ENCODE assay signal across 15 mouse cellular contexts in the genomic region with DNA sequence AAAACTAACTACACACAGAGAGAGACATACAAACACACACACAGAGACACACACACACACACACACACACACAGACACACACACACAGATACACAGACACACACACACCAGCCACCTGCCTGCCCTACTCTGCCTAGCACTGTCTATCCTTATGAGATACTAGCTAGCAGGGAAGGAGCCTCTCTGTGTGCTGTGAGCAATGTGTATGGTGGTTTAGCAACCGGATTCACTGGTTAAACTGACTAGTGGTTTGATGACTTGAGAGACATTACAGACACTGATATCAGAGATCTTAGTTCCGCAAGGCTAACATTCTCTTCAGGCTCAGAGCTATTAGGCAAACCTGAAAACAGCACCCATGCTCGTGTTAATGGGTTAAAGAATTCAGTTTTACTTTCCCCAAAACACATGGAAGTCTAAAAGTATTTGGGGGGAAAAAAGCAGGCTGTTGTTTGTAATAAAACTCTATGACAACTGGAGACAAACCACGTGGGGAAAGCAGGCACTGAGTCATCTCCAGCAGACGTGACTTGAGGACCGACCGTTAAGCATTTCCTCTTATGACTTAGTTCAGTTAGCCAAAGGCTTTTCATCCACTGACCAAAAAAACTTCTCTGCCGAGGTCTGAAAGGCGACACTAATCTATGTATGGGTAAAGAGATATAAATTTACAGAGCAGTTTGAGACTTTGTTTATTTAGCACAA. TPM values are rescaled to one million over a fixed set of nuclear protein-coding genes. Genes with fewer than 3 reads are reported as not detected.
DNase-seq lines count a peak whose midpoint lies in the region; ATAC-seq lines count a peak whose summit lies in the region.
"Had no signal": no experiment of that assay in that cellular context is flagged by ENCODE, and none has a peak within 500 bp of the region (broad histone marks: within the 10 kb centered on the region; RNA-seq: fewer than 3 reads in every experiment).

No protein-coding gene starts in this region.

- peak; percentile 92 for ATAC-seq in granulocyte monocyte progenitor cell, adult 5-6 weeks (replicated peaks; ENCODE audit: poor library complexity, severe bottlenecking)
- ATAC-seq in monocyte, adult 5-6 weeks (replicated peaks; ENCODE audit: insufficient number of reproducible peaks, low FRiP score, low TSS enrichment, poor library complexity, severe bottlenecking) = peak; percentile 86
- ATAC-seq: forebrain, embryonic 14.5 days; inflammation-experienced regulatory T-cells, adult 6 months had no signal

- intact Hi-C loops in heart, postnatal 25 days (cut with DNase I) = no loop called here
- intact Hi-C loops in left cerebral cortex, postnatal 4 days (cut with DNase I) = no loop called here

- peak; percentile 80 for DNase-seq in heart, adult 11 months
- DNase-seq in heart, postnatal 25 days (ENCODE audit: low spot score) = no peak
- DNase-seq in 3T3-L1 (ENCODE audit: low read depth, low spot score) = peak; percentile 54
- DNase-seq in left cerebral cortex, postnatal 4 days = no peak
- DNase-seq in thymus, postnatal 14 days = no peak
- DNase-seq in adrenal gland, postnatal 25 days = no peak
- DNase-seq: cerebellum, adult 9-11 months; kidney, postnatal 10 days; midbrain, embryonic 14.5 days; right cerebral cortex, postnatal 25 days had no signal

RNA-seq across cellular contexts. Expression of a gene that starts 30.7 kb away (rescaled TPM):
- total RNA-seq in heart, postnatal 25 days (2021) = under 1 TPM in 1 of 2 experiments, not detected in 1; 0.16 TPM
- total RNA-seq in granulocyte monocyte progenitor cell, adult 5-6 weeks (2014; fragmentation: Nextera tagmentation) = 18.1 and 23.9 TPM in 2 replicates
- 32.4 and 37.0 TPM in 2 replicates for total RNA-seq in granulocyte monocyte progenitor cell, adult 5-6 weeks (2017)
- 155 to 242 TPM (median 218 TPM) in 3 replicates for total RNA-seq in monocyte, adult 5-6 weeks (2017)
- total RNA-seq in left cerebral cortex, postnatal 4 days (2021) = under 1 TPM in 1 of 2 experiments, not detected in 1; 0.28 TPM
- total RNA-seq in adrenal gland, postnatal 25 days (2021) = 0.24 TPM in 1 of 2 replicates, not detected in the other
- total RNA-seq: gastrocnemius, adult 8-10 months had no signal

Comparison
In these comparisons a context has a peak if more than half of its experiments do, and no peak if none do; other contexts are left out.
1. DNase-seq: peak in heart, adult 11 months (single experiment) and 3T3-L1 (single experiment); none in heart, postnatal 25 days (single experiment), left cerebral cortex, postnatal 4 days (single experiment), thymus, postnatal 14 days (single experiment) and adrenal gland, postnatal 25 days (single experiment).
2. RNA of a gene that starts 30.7 kb away (total RNA-seq): 155 to 242 TPM in monocyte, adult 5-6 weeks and 18.1 to 37.0 TPM in granulocyte monocyte progenitor cell, adult 5-6 weeks; 0.28 TPM in left cerebral cortex, postnatal 4 days, 0.16 TPM in heart, postnatal 25 days and 0.24 TPM in adrenal gland, postnatal 25 days; every median in the first group is over 10 times any median in the second.